Mouse (Mus musculus) ES-E14 (cell line): ENCODE data around the gene Slc46a1.

Experiments used
- HCFC1 ChIP-seq: IDR thresholded peaks from 2 replicates; pipeline ENCODE4 v1.6.1; 2012; ENCODE audit warnings: low read length, inconsistent platforms, borderline replicate concordance; ENCODE audit not compliant: insufficient read depth
- MAFK ChIP-seq: IDR thresholded peaks from 2 replicates; pipeline ENCODE4 v1.6.1; 2014; ENCODE audit warnings: mild to moderate bottlenecking, low read depth, low read length, inconsistent platforms; ENCODE audit not compliant: insufficient read depth
- ZC3H11A ChIP-seq: IDR thresholded peaks from 2 replicates; pipeline ENCODE4 v1.6.1; 2012; ENCODE audit warnings: low read depth, mild to moderate bottlenecking, inconsistent platforms, low read length, borderline replicate concordance
- ZNF384 ChIP-seq: IDR thresholded peaks from 2 replicates; pipeline ENCODE4 v1.6.1; 2012; ENCODE audit warnings: low read depth, low read length, inconsistent platforms

- TF ChIP-seq MAFK (no peak), HCFC1 (no peak), ZNF384 (no peak), ZC3H11A (no peak)
Observed at GRCm38 (mm10) chr11:78443115-78443514, 22.4 kb upstream of the Slc46a1 start.
